Mouse (Mus musculus) mesoderm, embryonic 11.5 days (tissue): ENCODE data around the gene Hck.

Experiments used
- DNase-seq: peaks from one replicate; pipeline ENCODE4 v3.0.0-alpha.2; 2012; ENCODE audit warnings: low read depth, low spot score

Hck gene

GRCm38 (mm10) chr2:153151026-153151425 lies 42.8 kb downstream of the Hck start:
- no peak for DNase-seq

- no peak for DNase-seq
Measured at GRCm38 (mm10) chr2:153151926-153152665, 43.8 kb downstream of the Hck start.

- DNase-seq, result no peak
Measured at GRCm38 (mm10) chr2:153153033-153153450, 44.8 kb downstream of the Hck start.

GRCm38 (mm10) chr2:153157270-153157669 lies 49.0 kb downstream of the Hck start:
- no peak for DNase-seq

GRCm38 (mm10) chr2:153160133-153160532 lies 51.9 kb downstream of the Hck start:
- no peak for DNase-seq

GRCm38 (mm10) chr2:153160844-153161683 lies 52.8 kb downstream of the Hck start, which contains the start of gene Tm9sf4:
Gene Tm9sf4 (plus strand): TSS chr2:153161303.
- DNase-seq, result peak; percentile 92

GRCm38 (mm10) chr2:153161684-153162080 lies 53.4 kb downstream of the Hck start:
- DNase-seq, result peak; percentile 11

- no peak for DNase-seq
Measured at GRCm38 (mm10) chr2:153167136-153167535, 58.9 kb downstream of the Hck start.

GRCm38 (mm10) chr2:153168134-153168820 lies 60.0 kb downstream of the Hck start:
- no peak for DNase-seq

- no peak for DNase-seq
Measured at GRCm38 (mm10) chr2:153170490-153171224, 62.4 kb downstream of the Hck start.

GRCm38 (mm10) chr2:153171966-153172365 lies 63.7 kb downstream of the Hck start:
- no peak for DNase-seq

- no peak for DNase-seq
Measured at GRCm38 (mm10) chr2:153175995-153176570, 67.8 kb downstream of the Hck start.

GRCm38 (mm10) chr2:153177188-153177587 lies 68.9 kb downstream of the Hck start:
- no peak for DNase-seq

GRCm38 (mm10) chr2:153179126-153179860 lies 71.0 kb downstream of the Hck start:
- no peak for DNase-seq

GRCm38 (mm10) chr2:153179961-153180360 lies 71.7 kb downstream of the Hck start:
- DNase-seq, result no peak

- DNase-seq, result no peak
Measured at GRCm38 (mm10) chr2:153186176-153186591, 77.9 kb downstream of the Hck start.

- no peak for DNase-seq
Measured at GRCm38 (mm10) chr2:153187848-153188247, 79.6 kb downstream of the Hck start.

GRCm38 (mm10) chr2:153191242-153191641 lies 83.0 kb downstream of the Hck start:
- DNase-seq, result no peak

- DNase-seq, result no peak
Measured at GRCm38 (mm10) chr2:153194255-153194654, 86.0 kb downstream of the Hck start.

- DNase-seq, result no peak
Measured at GRCm38 (mm10) chr2:153198485-153198884, 90.2 kb downstream of the Hck start.
